Mouse (Mus musculus) C2C12 (cell line): ENCODE data around the gene Ada.

ENCODE experiments used
- CTCF ChIP-seq: IDR thresholded peaks from one replicate; pipeline ENCODE4 v1.5.1; 2011; ENCODE audit not compliant: control insufficient read depth, insufficient read depth, insufficient read length
- MAX ChIP-seq: IDR thresholded peaks from one replicate; pipeline ENCODE4 v1.6.1; 2011; ENCODE audit warnings: mild to moderate bottlenecking, control low read depth
- MYOG ChIP-seq: IDR thresholded peaks from one replicate; pipeline ENCODE4 v1.6.1; 2011; ENCODE audit not compliant: control insufficient read depth, insufficient read length; ENCODE audit errors: extremely low read depth
- USF1 ChIP-seq: IDR thresholded peaks from one replicate; pipeline ENCODE4 v1.6.1; 2011; ENCODE audit warnings: low read depth, mild to moderate bottlenecking, control low read depth, moderate library complexity

GRCm38 (mm10) chr2:163761402-163761801 is 11.4 kb upstream of the Ada start:
- TF ChIP-seq CTCF (no peak), USF1 (no peak), MYOG (no peak), MAX (no peak)
